Mouse (Mus musculus) cerebellum, postnatal 4 days (tissue): ENCODE results near the gene Gas6.

ENCODE experiments used
- DNase-seq, 2 experiments: peaks; one replicate each; pipeline ENCODE4 v3.0.0; 2022; ENCODE audit warnings: low spot score in 2 of 2, mixed read lengths in 1 of 2

Gas6 gene

DNA sequence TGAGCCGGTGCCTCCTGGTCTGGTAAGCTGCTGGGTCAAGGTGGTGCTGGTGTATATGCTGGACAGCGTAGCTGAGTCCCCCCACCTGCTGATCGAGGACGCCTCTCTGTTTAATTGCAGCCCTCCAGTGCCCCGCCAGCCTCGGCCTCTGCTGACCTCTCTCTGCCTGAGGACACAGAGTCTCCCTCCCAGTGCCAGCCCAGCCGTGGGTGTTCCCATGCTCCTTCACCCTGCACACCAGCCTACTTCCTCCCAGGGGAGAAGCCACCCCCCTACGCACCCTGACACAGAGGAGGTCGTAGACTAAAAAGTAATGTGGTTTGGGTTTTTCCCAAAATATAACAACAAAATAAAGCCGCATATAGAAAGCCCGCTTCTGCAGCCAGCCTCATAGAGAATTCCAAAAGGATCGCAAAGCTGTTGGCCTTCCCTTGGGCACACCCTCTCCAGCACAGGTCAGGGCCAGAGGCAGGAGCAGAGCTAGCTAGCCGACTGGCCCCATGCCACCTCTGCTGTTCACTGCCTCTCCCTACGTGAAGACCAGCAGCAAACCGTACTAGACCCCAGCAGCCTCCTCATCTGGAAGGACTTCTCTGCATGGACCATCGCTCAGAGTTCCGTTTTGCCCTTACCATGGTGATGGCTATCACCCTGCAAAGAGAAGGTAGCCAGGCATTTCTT, 33.1 kb downstream of the Gas6 start:
- no peak for DNase-seq

DNA sequence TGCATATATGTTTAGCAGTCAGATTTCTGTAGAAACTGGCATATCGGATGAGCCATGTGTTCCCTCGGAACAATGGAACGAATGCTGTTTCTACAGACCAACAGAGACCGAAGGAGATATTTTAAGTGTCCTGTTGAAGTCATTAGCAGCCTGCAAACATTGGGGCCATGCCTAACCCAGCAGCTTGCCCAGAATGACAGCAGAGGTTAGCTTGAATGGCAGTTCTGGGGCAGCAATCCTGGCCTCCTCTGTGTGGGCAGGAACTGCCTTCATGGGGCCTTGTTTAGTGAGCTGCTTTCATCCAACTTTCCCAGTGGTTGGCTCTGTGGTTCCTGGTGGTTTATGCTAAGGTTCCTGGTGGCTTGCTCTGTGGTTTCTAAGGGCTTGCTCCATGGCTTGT, 34.9 kb downstream of the Gas6 start:
- no peak for DNase-seq

DNA sequence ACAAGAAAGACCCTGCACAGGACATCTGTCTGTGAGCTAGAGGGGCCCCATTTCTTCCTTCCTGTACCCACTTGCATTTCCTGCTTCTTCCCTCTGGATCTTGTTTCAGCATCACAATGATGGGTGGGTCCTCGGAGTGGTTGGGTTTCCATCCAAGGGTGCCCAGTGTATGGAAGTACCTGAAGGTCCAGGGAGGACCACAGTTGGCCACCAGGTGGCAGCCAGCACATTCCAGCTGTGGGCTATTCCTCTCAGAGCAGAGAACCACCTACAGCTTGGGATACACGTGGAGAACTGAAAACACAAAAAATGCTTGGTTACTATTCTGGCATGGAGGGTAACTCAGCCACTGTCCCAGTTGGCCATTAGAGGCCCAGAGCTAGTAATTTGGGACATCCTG, 39.0 kb downstream of the Gas6 start:
- peak in 1 of 2 experiments; percentile 44 for DNase-seq

GRCm38 (mm10) chr8:13454341-13455113, 39.8 kb downstream of the Gas6 start:
- DNase-seq: no peak

GRCm38 (mm10) chr8:13451747-13452277, 42.5 kb downstream of the Gas6 start:
- DNase-seq: no peak

GRCm38 (mm10) chr8:13448145-13448544, 46.1 kb downstream of the Gas6 start:
- DNase-seq: no peak

DNA sequence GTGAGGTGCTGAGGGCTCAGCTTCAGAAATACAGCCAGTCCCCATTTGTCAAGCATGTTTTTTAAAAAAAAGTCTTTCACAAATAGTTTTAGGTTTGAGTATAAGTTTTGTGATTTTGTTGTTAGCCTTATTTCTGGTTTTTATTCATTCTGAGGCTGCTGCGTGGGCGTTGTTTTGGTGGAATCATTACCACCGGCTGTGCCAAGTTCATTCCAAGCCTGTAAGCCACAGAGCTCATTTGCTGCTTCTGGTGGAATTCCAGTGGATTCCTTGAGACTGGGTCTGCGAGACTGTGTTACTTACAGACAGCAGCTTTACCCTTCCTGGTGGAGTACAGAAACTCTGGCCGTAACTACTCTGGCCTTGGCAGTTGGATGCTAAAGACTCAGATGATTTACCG, 47.8 kb downstream of the Gas6 start:
- no peak for DNase-seq

- DNase-seq: no peak
These were observed 52.1 kb downstream of the Gas6 start for GRCm38 (mm10) chr8:13442152-13442551.

- DNase-seq: no peak
These were observed 56.8 kb downstream of the Gas6 start for GRCm38 (mm10) chr8:13437531-13437930.

DNA sequence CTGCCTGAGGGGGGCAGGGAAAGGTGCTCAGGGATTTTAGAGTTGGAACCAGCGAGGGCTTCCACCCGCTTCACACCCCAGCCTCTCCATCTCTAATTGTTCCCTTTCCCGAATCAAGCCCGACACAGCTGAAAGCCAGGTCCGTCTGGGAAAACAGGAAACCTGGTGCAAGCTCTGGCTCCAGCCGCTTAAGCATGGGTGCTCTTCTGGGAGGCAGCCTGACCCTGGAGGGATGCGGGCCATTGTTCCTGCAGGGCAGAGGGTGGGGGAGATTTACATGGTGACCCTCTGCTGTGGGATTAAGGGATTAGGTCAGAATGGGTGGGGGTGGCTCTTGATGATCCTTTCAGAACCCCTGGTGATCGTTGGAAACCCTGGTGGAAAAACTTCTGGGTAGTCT, 58.2 kb downstream of the Gas6 start:
- no peak for DNase-seq

DNA sequence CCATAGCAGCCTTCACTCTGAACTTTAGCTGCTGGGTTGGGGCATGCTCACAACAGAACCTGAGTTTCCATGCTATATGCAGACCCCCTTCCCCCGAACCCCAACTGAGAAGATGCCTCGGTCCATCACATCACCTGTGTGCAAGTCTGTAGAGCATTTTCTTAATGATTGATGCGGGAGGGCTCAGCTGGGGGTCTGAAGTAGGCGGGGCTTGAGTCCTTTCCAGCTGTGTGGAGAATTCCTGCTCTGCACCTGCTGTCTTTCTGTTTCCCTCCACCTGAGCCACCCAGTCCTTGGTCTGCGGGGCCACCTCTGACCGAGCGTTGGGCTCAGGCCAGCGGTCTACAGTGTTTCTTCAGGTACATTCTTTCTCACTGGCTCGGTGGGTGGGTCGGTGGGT, 59.4 kb downstream of the Gas6 start, which contains the start of gene Tmem255b:
Gene Tmem255b, plus strand, starts transcription at position 301 of the 400 bp plus-strand sequence.
- no peak for DNase-seq

DNA sequence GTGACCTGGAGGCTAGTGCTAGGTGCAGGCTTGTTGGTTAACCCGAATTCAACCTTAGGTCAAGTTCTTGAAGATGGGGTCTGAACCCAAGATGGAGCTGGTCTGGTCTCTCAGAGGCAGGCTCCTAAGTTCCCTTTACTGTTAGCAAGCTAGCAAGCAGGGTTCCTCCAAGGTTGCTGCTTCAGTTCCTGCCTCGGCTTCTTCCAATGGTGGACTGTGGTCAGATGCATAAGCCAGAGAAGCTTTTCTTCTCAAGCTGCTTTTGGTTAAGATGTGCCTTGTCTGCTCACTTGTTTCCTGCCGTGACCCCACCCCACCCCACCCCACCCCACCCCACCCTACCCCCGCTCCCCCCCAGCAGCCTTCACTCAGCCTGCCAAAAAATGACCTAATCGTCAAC, 61.2 kb downstream of the Gas6 start:
- no peak for DNase-seq

DNA sequence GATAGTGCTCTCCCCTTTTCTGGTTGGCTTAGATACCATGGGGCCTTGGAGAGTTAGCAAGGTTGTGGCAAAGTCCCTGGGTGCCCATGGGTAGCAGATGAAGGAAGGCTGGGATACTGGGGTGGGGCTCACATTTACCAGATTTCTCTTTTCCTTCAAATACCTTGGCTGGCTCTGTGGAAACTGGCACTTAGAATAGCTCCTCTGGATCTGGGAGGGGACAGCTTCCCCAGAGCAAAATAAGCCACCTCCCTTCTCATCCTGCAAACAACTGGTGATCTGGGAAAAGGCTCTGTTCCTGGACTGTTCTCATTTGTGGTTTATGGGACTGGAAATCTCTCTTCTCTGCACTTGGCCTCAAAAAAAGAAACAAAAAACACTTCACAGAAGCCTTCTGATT, 63.4 kb downstream of the Gas6 start:
- DNase-seq: no peak

GRCm38 (mm10) chr8:13430412-13430811, 63.9 kb downstream of the Gas6 start:
- peak in 1 of 2 experiments; percentile 45 for DNase-seq

DNA sequence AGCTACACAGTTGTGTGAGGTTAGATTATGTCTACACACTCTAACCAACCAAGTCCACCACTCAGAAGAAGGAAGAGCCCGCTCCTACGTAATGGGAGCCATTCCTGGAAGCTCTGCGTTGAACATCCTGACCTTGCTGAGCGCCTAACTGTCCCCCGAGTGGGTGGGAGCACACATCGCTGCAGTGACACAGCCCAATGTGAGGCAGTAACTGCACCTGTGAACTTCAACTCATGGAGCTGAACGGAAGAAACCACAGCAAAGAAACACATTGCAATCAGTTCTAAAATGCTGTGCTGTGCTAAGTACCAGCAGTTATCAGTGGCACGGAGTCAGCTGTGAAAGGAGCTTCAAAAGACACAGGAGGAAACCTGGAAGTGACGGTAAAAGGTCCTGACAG, 66.1 kb downstream of the Gas6 start:
- no peak for DNase-seq

- DNase-seq: no peak
These were observed 66.9 kb downstream of the Gas6 start for GRCm38 (mm10) chr8:13427351-13427750.

GRCm38 (mm10) chr8:13420970-13421369, 73.3 kb downstream of the Gas6 start:
- no peak for DNase-seq

GRCm38 (mm10) chr8:13419111-13419639, 75.1 kb downstream of the Gas6 start:
- DNase-seq: no peak

DNA sequence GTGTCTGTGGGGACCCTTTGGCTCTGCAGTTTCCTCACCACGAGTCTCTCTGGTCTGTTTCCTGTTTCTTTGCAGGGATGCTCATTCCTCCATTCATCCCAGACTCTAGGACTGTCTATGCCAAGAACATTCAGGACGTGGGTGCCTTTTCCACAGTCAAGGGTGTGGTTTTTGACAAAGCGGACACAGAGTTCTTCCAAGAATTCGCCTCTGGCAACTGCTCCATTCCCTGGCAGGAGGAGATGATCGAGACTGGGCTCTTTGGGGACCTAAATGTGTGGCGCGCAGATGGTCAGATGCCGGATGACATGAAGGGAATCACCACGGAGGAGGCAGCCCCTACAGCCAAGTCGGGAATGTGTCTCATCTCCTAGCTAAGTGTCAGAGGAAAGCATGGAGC, 78.4 kb downstream of the Gas6 start:
- DNase-seq: no peak
